Mouse (Mus musculus) cerebellum, adult 2 months (tissue): ENCODE measurements around the gene Gga3. TPM values are rescaled to one million over a fixed set of nuclear protein-coding genes. Genes with fewer than 3 reads are reported as not detected.

Source experiments
- DNase-seq, 2 experiments: peaks; one replicate each; pipeline ENCODE4 v3.0.0; 2021
- H3K27ac ChIP-seq: fragments of 200-500 bp; 2 replicates; pipeline ENCODE4 v1.5.1; 2012; ENCODE audit warnings: low read length, control low read depth, inconsistent platforms; ENCODE audit not compliant: insufficient read depth
- H3K27me3 ChIP-seq: fragments of 200-500 bp; 2 replicates; pipeline ENCODE4 v1.6.1; 2012; ENCODE audit warnings: inconsistent platforms, mild to moderate bottlenecking, low read length, moderate library complexity; ENCODE audit not compliant: control insufficient read depth, insufficient read depth
- H3K4me1 ChIP-seq: fragments of 200-500 bp; 2 replicates; pipeline ENCODE4 v1.6.1; 2011; ENCODE audit warnings: low read length; ENCODE audit not compliant: control insufficient read depth, insufficient read depth
- H3K4me3 ChIP-seq: fragments of 200-500 bp; replicated peaks from 2 replicates; pipeline ENCODE3; 2011; ENCODE audit warnings: mild to moderate bottlenecking, low read depth, low read length, control low read depth; ENCODE audit not compliant: insufficient read depth
- CTCF ChIP-seq: fragments of 200-500 bp; IDR thresholded peaks from 2 replicates; pipeline ENCODE4 v1.5.1; 2011; ENCODE audit warnings: low read depth, mild to moderate bottlenecking, control low read depth, low read length, moderate library complexity, borderline replicate concordance; ENCODE audit not compliant: insufficient read depth
- POLR2A ChIP-seq: fragments of 200-500 bp; IDR thresholded peaks from 2 replicates; pipeline ENCODE4 v1.6.1; 2011; ENCODE audit warnings: low read length, control low read depth, borderline replicate concordance; ENCODE audit not compliant: insufficient read depth
- WGBS: fragments of 180-500 bp; shearing (Covaris S2); methylation state at CpG from one replicate; pipeline ENCODE4 v1.1.7; 2018; 5-methylcytosine and 5-hydroxymethylcytosine counted together
- polyA plus RNA-seq: library from polyadenylated mRNA; depleted of rRNA; stranded (reverse); fragments of >200 nt; gene quantifications from 2 replicates; pipeline ENCODE4 v1.2.3, GENCODE M21; 2012

Gga3 gene
- polyA plus RNA-seq, 1 experiment = 64.2 TPM

- WGBS = 71% methylated on average over 10 of the region's 10 CpGs
- H3K4me1 ChIP-seq = peaks cover 4% of the 10 kb centered on the region
- H3K4me3 ChIP-seq = no peak overlapping the region
Measured at GRCm38 (mm10) chr11:115643265-115643664, 39.4 kb upstream of the Gga3 start.

GRCm38 (mm10) chr11:115642705-115643104, 38.9 kb upstream of the Gga3 start:
- DNase-seq = no peak
- H3K27ac ChIP-seq = no peak overlapping the region

More at GRCm38 (mm10) chr11:115643265-115643664, 39.4 kb upstream of the Gga3 start:
- no peak for DNase-seq
- Histone ChIP-seq H3K27ac (no peak overlapping the region), H3K27me3 (no peaks in the 10 kb centered on the region)
- TF ChIP-seq POLR2A (no peak), CTCF (no peak)

GRCm38 (mm10) chr11:115641664-115642036, 37.8 kb upstream of the Gga3 start:
- H3K4me3 ChIP-seq = no peak overlapping the region
- no peak for DNase-seq
- 84% methylated on average over 4 of the region's 4 CpGs for WGBS

More at GRCm38 (mm10) chr11:115642705-115643104, 38.9 kb upstream of the Gga3 start:
- 40% methylated on average over 2 of the region's 2 CpGs for WGBS
- TF ChIP-seq CTCF = no peak
- TF ChIP-seq POLR2A = no peak
- no peak overlapping the region for H3K4me3 ChIP-seq
- H3K27me3 ChIP-seq = no peaks in the 10 kb centered on the region
- no peaks in the 10 kb centered on the region; the same call in 1 of the 2 replicates for H3K4me1 ChIP-seq

GRCm38 (mm10) chr11:115640978-115641663, 37.3 kb upstream of the Gga3 start:
- Histone ChIP-seq H3K4me3 (no peak overlapping the region), H3K27ac (no peak overlapping the region; the same call in 1 of the 2 replicates), H3K27me3 (no peaks in the 10 kb centered on the region), H3K4me1 (no peaks in the 10 kb centered on the region)
- DNase-seq = no peak
- WGBS = 55% methylated on average over 14 of the region's 14 CpGs
- TF ChIP-seq CTCF (no peak), POLR2A (no peak)

More at GRCm38 (mm10) chr11:115641664-115642036, 37.8 kb upstream of the Gga3 start:
- no peaks in the 10 kb centered on the region for H3K4me1 ChIP-seq
- no peak overlapping the region for H3K27ac ChIP-seq
- no peak for TF ChIP-seq POLR2A
- TF ChIP-seq CTCF = no peak
- H3K27me3 ChIP-seq = no peaks in the 10 kb centered on the region

GRCm38 (mm10) chr11:115640311-115640828, 36.5 kb upstream of the Gga3 start:
- no peak overlapping the region for H3K4me3 ChIP-seq
- no peak for TF ChIP-seq CTCF
- TF ChIP-seq POLR2A = no peak
- DNase-seq = no peak
- H3K27ac ChIP-seq = no peak overlapping the region
- H3K27me3 ChIP-seq = no peaks in the 10 kb centered on the region
- H3K4me1 ChIP-seq = no peaks in the 10 kb centered on the region
- WGBS = 83% methylated on average over 3 of the region's 4 CpGs

- no peaks in the 10 kb centered on the region for H3K27me3 ChIP-seq
- no peak overlapping the region for H3K4me3 ChIP-seq
- 46% methylated on average over 4 of the region's 4 CpGs for WGBS
- H3K27ac ChIP-seq = no peak overlapping the region
- no peak for DNase-seq
- no peak for TF ChIP-seq POLR2A
- TF ChIP-seq CTCF = no peak
- no peaks in the 10 kb centered on the region for H3K4me1 ChIP-seq
Measured at GRCm38 (mm10) chr11:115639540-115639939, 35.7 kb upstream of the Gga3 start.

GRCm38 (mm10) chr11:115638498-115639409, 34.9 kb upstream of the Gga3 start:
- no peak overlapping the region for H3K4me3 ChIP-seq
- DNase-seq = no peak
- H3K27ac ChIP-seq = no peak overlapping the region
- TF ChIP-seq CTCF (no peak), POLR2A (no peak)
- WGBS = 91% methylated on average over 5 of the region's 5 CpGs
- no peaks in the 10 kb centered on the region for H3K4me1 ChIP-seq
- no peaks in the 10 kb centered on the region for H3K27me3 ChIP-seq

GRCm38 (mm10) chr11:115636960-115637359, 33.1 kb upstream of the Gga3 start:
- DNase-seq = no peak
- TF ChIP-seq POLR2A (no peak), CTCF (no peak)
- Histone ChIP-seq H3K27ac (no peak overlapping the region), H3K4me1 (no peaks in the 10 kb centered on the region), H3K27me3 (no peaks in the 10 kb centered on the region), H3K4me3 (no peak overlapping the region)
- WGBS = 89% methylated on average over 3 of the region's 3 CpGs
